Mouse (Mus musculus): ENCODE data around the gene Rps6kb2. TPM values are rescaled to one million over a fixed set of nuclear protein-coding genes. Genes with fewer than 3 reads are reported as not detected.

Rps6kb2 gene
- 29.1 and 34.4 TPM in 2 replicates for total RNA-seq (2021)
- long read RNA-seq, experiment 1, full-length matches to known transcripts = 24 of 50 reads
- long read RNA-seq, experiment 1, partial matches to known transcripts = 12 of 50 reads
- long read RNA-seq, experiment 1, other reads (novel, unspliced or antisense) = 14 of 50 reads
- long read RNA-seq, experiment 2, full-length matches to known transcripts = 14 of 38 reads
- long read RNA-seq, experiment 2, partial matches to known transcripts = 0 of 38 reads
- long read RNA-seq, experiment 2, other reads (novel, unspliced or antisense) = 24 of 38 reads

- peak; percentile 97 for DNase-seq
Observed at GRCm38 (mm10) chr19:4162646-4163542, at the start of gene Rps6kb2. Gene Rps6kb2, minus strand, starts transcription at chr19:4163354.

- no peak for DNase-seq
Observed at GRCm38 (mm10) chr19:4211891-4212588, 48.9 kb upstream of the Rps6kb2 start.

- no peak for DNase-seq
Observed at GRCm38 (mm10) chr19:4208563-4208962, 45.4 kb upstream of the Rps6kb2 start.

GRCm38 (mm10) chr19:4206971-4207370 is 43.8 kb upstream of the Rps6kb2 start:
- peak; percentile 88 for DNase-seq

GRCm38 (mm10) chr19:4204889-4205288 is 41.7 kb upstream of the Rps6kb2 start:
- no peak for DNase-seq

GRCm38 (mm10) chr19:4203604-4204326 is 40.6 kb upstream of the Rps6kb2 start:
- no peak for DNase-seq

GRCm38 (mm10) chr19:4203148-4203547 is 40.0 kb upstream of the Rps6kb2 start:
- no peak for DNase-seq

GRCm38 (mm10) chr19:4202149-4202548 is 39.0 kb upstream of the Rps6kb2 start:
- DNase-seq = no peak

- peak; percentile 98 for DNase-seq
Observed at GRCm38 (mm10) chr19:4201291-4201909, 38.2 kb upstream of the Rps6kb2 start, which contains the start of gene Rad9a. Gene Rad9a, minus strand, starts transcription at chr19:4201662.

GRCm38 (mm10) chr19:4197180-4197579 is 34.0 kb upstream of the Rps6kb2 start:
- no peak for DNase-seq

- peak; percentile 57 for DNase-seq
Observed at GRCm38 (mm10) chr19:4196548-4196947, 33.4 kb upstream of the Rps6kb2 start.

GRCm38 (mm10) chr19:4196048-4196447 is 32.9 kb upstream of the Rps6kb2 start:
- no peak for DNase-seq

- peak; percentile 59 for DNase-seq
Observed at GRCm38 (mm10) chr19:4194776-4195650, 31.9 kb upstream of the Rps6kb2 start.

- peak; percentile 68 for DNase-seq
Observed at GRCm38 (mm10) chr19:4194021-4194724, 31.0 kb upstream of the Rps6kb2 start.

- no peak for DNase-seq
Observed at GRCm38 (mm10) chr19:4193129-4193528, 30.0 kb upstream of the Rps6kb2 start.

- DNase-seq = no peak
Observed at GRCm38 (mm10) chr19:4192251-4192985, 29.3 kb upstream of the Rps6kb2 start.

- DNase-seq = peak; percentile 99
Observed at GRCm38 (mm10) chr19:4191528-4192250, 28.5 kb upstream of the Rps6kb2 start, which contains the start of gene Ppp1ca. Gene Ppp1ca, plus strand, starts transcription at chr19:4192065.

GRCm38 (mm10) chr19:4190831-4191334 is 27.7 kb upstream of the Rps6kb2 start, which contains the start of gene Tbc1d10c:
Gene Tbc1d10c, minus strand, starts transcription at chr19:4191284.
- DNase-seq = peak; percentile 63
